Mouse (Mus musculus): Measurements from ENCODE around the gene Cenpt. TPM values are rescaled to one million over a fixed set of nuclear protein-coding genes. Genes with fewer than 3 reads are reported as not detected.

Cenpt gene
- polyA plus RNA-seq (2017; shearing (Covaris generic)): 18.1 TPM

GRCm38 (mm10) chr8:105853178-105853577 is at the start of gene Cenpt:
Gene Cenpt, minus strand, starts transcription at chr8:105853278.

DNA sequence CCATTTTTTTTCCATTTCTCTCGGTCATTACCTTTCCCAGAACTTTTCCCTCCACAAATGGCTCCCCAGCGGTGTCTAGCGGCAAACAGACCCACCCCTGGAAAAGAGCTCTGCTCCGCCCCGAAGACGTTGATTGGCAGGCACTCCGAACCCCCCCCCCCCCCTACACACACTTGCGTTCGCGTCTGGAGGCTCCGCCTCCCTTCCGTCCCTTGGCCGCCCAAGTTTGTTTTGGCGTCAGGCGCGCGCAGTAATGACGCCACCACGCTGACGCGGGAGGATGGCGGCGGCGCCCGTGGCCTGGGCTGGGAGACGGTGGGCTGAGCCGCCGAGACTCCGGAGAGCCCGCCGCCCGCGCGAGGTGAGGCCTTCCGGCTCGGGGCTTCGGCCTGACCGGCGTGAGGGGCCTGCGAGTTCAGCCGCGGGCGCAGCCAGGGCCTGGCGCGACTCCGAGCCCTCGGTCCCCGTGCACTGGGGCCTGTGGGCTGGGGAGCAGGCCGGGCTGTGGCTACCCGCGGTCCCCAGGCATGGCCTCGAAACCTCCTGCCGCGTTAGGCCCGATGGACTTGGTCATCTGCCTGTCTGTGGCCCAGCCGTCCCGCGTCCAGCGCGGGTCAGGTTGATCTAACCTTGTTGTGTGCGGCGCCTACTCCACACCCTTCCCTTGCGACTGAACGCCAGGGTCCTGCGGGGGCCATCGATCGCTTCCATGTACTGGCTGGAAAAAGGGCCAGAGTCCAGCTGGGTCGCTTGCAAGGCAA is 47.3 kb upstream of the Cenpt start, which contains the start of gene Pskh1:
Pskh1 (plus strand) TSS at position 262 of the 761 bp plus-strand sequence.

DNA sequence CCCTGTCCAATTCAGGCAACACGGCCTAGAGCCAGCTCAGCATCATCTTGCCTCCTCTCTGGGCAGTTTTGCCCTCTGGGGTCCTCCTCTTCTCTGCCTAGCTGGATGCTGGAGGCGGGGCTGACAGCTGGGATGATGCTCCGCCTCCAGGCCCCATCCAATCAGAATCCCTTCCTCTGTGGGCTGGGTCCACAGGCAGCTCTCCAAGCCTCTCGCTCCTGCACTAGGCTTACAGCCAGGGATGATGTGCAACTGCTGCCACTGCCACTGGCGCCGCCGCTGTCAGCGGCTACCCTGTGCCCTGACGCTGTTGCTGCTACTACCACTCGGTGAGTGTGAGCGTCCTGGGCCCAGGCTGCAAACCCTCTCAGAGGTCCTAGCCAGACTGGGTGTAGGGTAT is 40.3 kb upstream of the Cenpt start, which contains the start of gene Nrn1l:
Nrn1l (plus strand) TSS at position 229 of the 400 bp plus-strand sequence.

DNA sequence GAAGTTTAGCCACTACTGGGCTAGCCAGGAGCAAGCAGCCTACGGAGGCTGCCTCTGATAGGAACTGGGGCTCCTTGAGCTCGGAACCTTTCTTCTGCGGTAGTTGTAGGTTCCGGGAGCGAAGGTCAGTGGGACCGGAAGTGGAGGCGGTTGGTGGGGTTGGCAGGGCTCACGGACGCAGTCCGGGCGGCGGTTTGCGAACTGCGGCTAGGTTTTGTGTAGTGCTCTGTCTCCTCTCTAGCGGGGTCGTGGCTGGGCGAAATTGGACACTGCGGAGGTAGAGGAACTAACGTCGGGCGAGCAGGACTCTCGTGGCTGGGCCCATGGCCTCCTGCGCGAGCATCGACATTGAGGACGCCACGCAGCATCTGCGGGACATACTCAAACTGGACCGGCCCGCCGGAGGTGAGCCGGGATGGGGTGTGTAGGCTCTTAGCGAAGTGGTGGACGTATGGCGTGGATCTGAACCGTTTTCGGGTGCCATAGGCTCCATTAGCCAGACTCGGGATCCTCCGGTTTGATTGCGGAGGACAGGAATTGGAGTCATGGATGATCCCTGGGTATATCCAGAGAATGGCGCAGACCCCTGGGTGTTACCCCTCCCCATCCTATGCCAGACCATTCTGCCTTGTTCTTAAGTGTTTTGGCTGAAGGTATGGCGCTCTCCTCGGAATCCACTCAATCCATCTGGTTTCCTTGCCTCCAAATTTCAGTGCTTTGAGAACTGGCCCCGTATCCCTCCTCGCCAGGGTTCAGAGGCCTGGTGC is 27.9 kb upstream of the Cenpt start, which contains the start of gene Edc4:
Edc4 (plus strand) TSS at position 128 of the 767 bp plus-strand sequence.

GRCm38 (mm10) chr8:105860143-105860981 is 7.3 kb upstream of the Cenpt start, which contains the start of gene Nutf2:
Gene Nutf2, plus strand, starts transcription at chr8:105860580.

DNA sequence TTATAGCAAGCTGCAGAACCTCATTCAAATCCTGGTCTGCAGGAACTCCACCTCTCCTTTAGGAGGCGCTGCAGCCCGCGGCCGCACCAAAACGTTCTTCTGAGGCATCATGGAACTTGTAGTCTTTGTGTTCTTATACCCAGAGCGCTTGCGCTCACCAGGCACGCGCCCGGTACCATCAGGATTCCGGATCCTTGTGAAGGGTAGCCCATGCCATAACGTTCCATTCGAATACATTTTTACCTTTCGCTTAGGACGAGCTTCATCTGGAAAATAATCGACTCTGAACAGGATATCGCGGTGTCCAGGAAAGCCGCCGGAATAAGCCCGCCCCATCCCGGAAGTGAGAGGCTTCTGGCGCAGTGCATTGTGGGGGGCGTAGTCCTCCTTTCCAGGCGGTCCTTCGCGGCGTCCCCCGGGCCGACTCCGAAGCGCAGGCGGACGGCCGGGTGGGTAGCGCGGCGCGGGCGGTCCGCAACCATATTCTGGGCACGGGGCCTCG is 1.7 kb upstream of the Cenpt start, which contains the start of gene Thap11:
Thap11 (plus strand) TSS at position 418 of the 502 bp plus-strand sequence.

GRCm38 (mm10) chr8:105826861-105827848 is 25.9 kb downstream of the Cenpt start, which contains the start of the genes Ranbp10 and Tsnaxip1:
Gene Ranbp10, minus strand, starts transcription at chr8:105827350.
Gene Tsnaxip1, plus strand, starts transcription at chr8:105827731.

Other genes with a start within 250 kb of the Cenpt start
- gene Ripor1, start 248.0 kb downstream of the Cenpt start, polyA plus RNA-seq (2017; shearing (Covaris generic)): 18.7 TPM
- 40.7 TPM for gene Ctcf, start 216.7 kb downstream of the Cenpt start, polyA plus RNA-seq (2017; shearing (Covaris generic))
- 1.6 TPM for gene Agrp, start 215.9 kb downstream of the Cenpt start, polyA plus RNA-seq (2017; shearing (Covaris generic))
- gene Carmil2, start 167.0 kb downstream of the Cenpt start, polyA plus RNA-seq (2017; shearing (Covaris generic)): 25.6 TPM
- 92.3 TPM for gene Acd, start 152.2 kb downstream of the Cenpt start, polyA plus RNA-seq (2017; shearing (Covaris generic))
- 12.3 TPM for gene Pard6a, start 152.1 kb downstream of the Cenpt start, polyA plus RNA-seq (2017; shearing (Covaris generic))
- 0.35 TPM for gene 4933405L10Rik, start 145.6 kb downstream of the Cenpt start, polyA plus RNA-seq (2017; shearing (Covaris generic))
- 3.7 TPM for gene Enkd1, start 145.1 kb downstream of the Cenpt start, polyA plus RNA-seq (2017; shearing (Covaris generic))
- gene Gfod2, start 94.6 kb downstream of the Cenpt start, polyA plus RNA-seq (2017; shearing (Covaris generic)): 6.3 TPM
- gene Ranbp10, start 25.9 kb downstream of the Cenpt start, polyA plus RNA-seq (2017; shearing (Covaris generic)): 27.8 TPM
- gene Tsnaxip1, start 25.5 kb downstream of the Cenpt start, polyA plus RNA-seq (2017; shearing (Covaris generic)): not detected
- gene Thap11, start 1.9 kb upstream of the Cenpt start, polyA plus RNA-seq (2017; shearing (Covaris generic)): 17.4 TPM
- gene Nutf2, start 7.3 kb upstream of the Cenpt start, polyA plus RNA-seq (2017; shearing (Covaris generic)): 11.7 TPM
- gene Edc4, start 27.6 kb upstream of the Cenpt start, polyA plus RNA-seq (2017; shearing (Covaris generic)): 120 TPM
- gene Nrn1l, start 40.3 kb upstream of the Cenpt start, polyA plus RNA-seq (2017; shearing (Covaris generic)): 2.6 TPM
- gene Pskh1, start 47.2 kb upstream of the Cenpt start, polyA plus RNA-seq (2017; shearing (Covaris generic)): 38.1 TPM
- gene Ctrl, start 80.6 kb upstream of the Cenpt start, polyA plus RNA-seq (2017; shearing (Covaris generic)): 1.9 TPM
- 505 TPM for gene Psmb10, start 85.2 kb upstream of the Cenpt start, polyA plus RNA-seq (2017; shearing (Covaris generic))
- gene Lcat, start 90.1 kb upstream of the Cenpt start, polyA plus RNA-seq (2017; shearing (Covaris generic)): 0.59 TPM
- gene Slc12a4, start 112.8 kb upstream of the Cenpt start, polyA plus RNA-seq (2017; shearing (Covaris generic)): 20.9 TPM
- gene Dpep3, start 126.2 kb upstream of the Cenpt start, polyA plus RNA-seq (2017; shearing (Covaris generic)): not detected
- gene Dus2, start 138.1 kb upstream of the Cenpt start, polyA plus RNA-seq (2017; shearing (Covaris generic)): 31.4 TPM
- gene Dpep2nb, start 152.7 kb upstream of the Cenpt start, polyA plus RNA-seq (2017; shearing (Covaris generic)): 0.43 TPM
- 10.8 TPM for gene Ddx28, start 158.6 kb upstream of the Cenpt start, polyA plus RNA-seq (2017; shearing (Covaris generic))
- 63.7 TPM for gene Nfatc3, start 205.6 kb upstream of the Cenpt start, polyA plus RNA-seq (2017; shearing (Covaris generic))